Mouse (Mus musculus): Measurements from ENCODE around the gene Gpr156. TPM values are rescaled to one million over a fixed set of nuclear protein-coding genes. Genes with fewer than 3 reads are reported as not detected.

Gpr156 gene
- total RNA-seq (2021), result under 1 TPM; 0.24 to 0.48 TPM
- long read RNA-seq, experiment 1, partial matches to known transcripts, result 0 of 1 reads
- long read RNA-seq, experiment 1, other reads (novel, unspliced or antisense), result 1 of 1 reads
- long read RNA-seq, experiment 2, partial matches to known transcripts, result 0 of 1 reads
- long read RNA-seq, experiment 2, other reads (novel, unspliced or antisense), result 1 of 1 reads

GRCm38 (mm10) chr16:37916138-37916817 is at the start of gene Gpr156:
TSS of gene Gpr156 (plus strand) at chr16:37916496.
- DNase-seq, result peak; percentile 70

GRCm38 (mm10) chr16:37867791-37868505 is 48.3 kb upstream of the Gpr156 start, which contains the start of gene Lrrc58:
TSS of gene Lrrc58 (plus strand) at chr16:37868389.
- DNase-seq, result peak; percentile 89

- peak; percentile 66 for DNase-seq
Measured at GRCm38 (mm10) chr16:37868506-37869469, 47.5 kb upstream of the Gpr156 start.

- peak; percentile 44 for DNase-seq
Measured at GRCm38 (mm10) chr16:37869470-37870231, 46.6 kb upstream of the Gpr156 start.

GRCm38 (mm10) chr16:37871112-37871715 is 45.1 kb upstream of the Gpr156 start:
- peak; percentile 65 for DNase-seq

- DNase-seq, result no peak
Measured at GRCm38 (mm10) chr16:37874501-37875235, 41.6 kb upstream of the Gpr156 start.

GRCm38 (mm10) chr16:37877406-37877805 is 38.9 kb upstream of the Gpr156 start:
- DNase-seq, result no peak

GRCm38 (mm10) chr16:37878951-37879505 is 37.3 kb upstream of the Gpr156 start:
- no peak for DNase-seq

- no peak for DNase-seq
Measured at GRCm38 (mm10) chr16:37879750-37880419, 36.4 kb upstream of the Gpr156 start.

- peak; percentile 44 for DNase-seq
Measured at GRCm38 (mm10) chr16:37881168-37881567, 35.1 kb upstream of the Gpr156 start.

- DNase-seq, result no peak
Measured at GRCm38 (mm10) chr16:37888986-37889385, 27.3 kb upstream of the Gpr156 start.

GRCm38 (mm10) chr16:37892667-37893066 is 23.6 kb upstream of the Gpr156 start:
- no peak for DNase-seq

- no peak for DNase-seq
Measured at GRCm38 (mm10) chr16:37893381-37893780, 22.9 kb upstream of the Gpr156 start.

GRCm38 (mm10) chr16:37893942-37894341 is 22.4 kb upstream of the Gpr156 start:
- no peak for DNase-seq

GRCm38 (mm10) chr16:37898790-37899189 is 17.5 kb upstream of the Gpr156 start:
- DNase-seq, result no peak

- DNase-seq, result peak; percentile 34
Measured at GRCm38 (mm10) chr16:37899357-37899756, 16.9 kb upstream of the Gpr156 start.

GRCm38 (mm10) chr16:37901318-37901717 is 15.0 kb upstream of the Gpr156 start:
- DNase-seq, result no peak

- no peak for DNase-seq
Measured at GRCm38 (mm10) chr16:37906456-37906855, 9.8 kb upstream of the Gpr156 start.

GRCm38 (mm10) chr16:37911086-37911485 is 5.2 kb upstream of the Gpr156 start:
- DNase-seq, result no peak

Measured in adrenal gland, postnatal 10 days (tissue).